Mouse (Mus musculus) megakaryocyte, embryonic 14.5 days (primary cell): ENCODE data around the gene Pibf1.

Experiments used
- FLI1 ChIP-seq: IDR thresholded peaks from 2 replicates; pipeline ENCODE4 v1.6.1; 2012; ENCODE audit warnings: low read length, inconsistent platforms, mixed read lengths
- GATA1 ChIP-seq: IDR thresholded peaks from 3 replicates; pipeline ENCODE4 v1.6.1; 2012; ENCODE audit warnings: mixed read lengths, low read length, inconsistent platforms, borderline replicate concordance

DNA sequence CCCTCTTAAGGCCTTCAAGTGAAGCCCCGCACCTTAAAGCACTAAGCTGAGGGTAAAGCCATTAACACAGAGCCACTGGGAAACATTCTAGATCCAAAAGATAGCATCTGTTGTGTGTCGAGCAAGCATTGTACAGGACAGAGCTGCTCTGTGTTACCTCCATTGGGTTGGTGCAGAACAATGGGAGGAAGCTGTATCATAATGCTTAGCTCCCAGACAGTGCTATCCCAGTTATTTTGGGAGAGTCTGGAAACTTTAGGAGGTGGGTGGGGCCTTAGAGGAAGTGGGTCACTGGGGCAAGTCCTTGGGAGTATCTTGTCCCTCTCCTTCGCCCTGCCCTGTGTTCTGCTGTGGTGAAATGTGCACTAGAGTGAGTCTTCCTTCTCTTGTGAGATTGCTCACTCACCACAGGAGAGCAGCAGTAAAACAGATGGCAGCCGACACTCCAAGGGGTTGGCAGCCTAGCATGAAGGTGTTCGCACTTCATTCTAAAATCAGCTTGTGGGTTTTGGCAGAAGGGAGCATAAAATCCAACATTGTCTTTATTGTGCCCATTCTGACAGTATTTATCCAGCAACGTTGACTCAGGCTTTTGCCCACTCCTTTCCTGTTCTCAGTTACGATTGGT, 40.2 kb upstream of the Pibf1 start:
- TF ChIP-seq GATA1, result no peak
- no peak for TF ChIP-seq FLI1
